Mouse (Mus musculus): Measurements from ENCODE around the gene Raver1.
A peak's percentile ranks its signal among the peaks of the same experiment; 100 is the strongest.

Gene Raver1

DNA sequence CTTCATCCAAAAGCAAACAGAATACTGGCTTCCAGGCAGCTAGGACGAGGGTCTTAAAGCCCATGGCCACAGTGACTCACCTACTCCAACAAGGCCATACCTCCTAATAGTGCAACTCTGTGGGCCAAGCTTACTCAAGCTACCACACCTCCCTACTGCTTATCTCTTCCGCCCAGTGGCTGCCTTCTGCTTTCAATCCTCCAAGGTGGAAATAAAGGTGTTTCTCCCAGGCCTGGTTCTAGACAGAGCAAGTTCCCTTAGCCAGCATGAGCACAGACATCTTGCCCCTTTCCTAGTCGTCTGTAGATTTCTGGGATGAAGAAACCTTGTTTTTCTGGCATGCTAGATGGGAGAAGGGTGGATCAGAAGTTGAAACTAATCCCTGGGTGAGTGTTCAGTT is 52.0 kb downstream of the Raver1 start:
- DNase-seq = no peak

DNA sequence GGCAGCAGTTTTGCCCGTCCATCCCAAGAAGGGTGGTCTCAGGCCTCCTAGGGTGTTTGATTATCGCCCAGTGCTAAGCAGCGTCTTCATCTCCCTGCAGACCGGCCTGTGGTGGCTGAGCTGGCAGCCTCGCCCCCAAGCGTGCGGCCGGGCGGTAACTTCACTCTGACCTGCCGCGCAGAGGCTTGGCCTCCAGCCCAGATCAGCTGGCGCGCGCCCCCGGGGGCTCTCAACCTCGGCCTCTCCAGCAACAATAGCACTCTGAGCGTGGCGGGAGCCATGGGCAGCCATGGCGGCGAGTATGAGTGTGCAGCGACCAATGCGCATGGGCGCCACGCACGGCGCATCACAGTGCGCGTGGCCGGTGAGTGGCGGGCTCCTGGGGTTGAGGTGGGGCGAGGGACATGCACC is 54.3 kb downstream of the Raver1 start:
- peak; percentile 69 to 79 for DNase-seq

- DNase-seq = peak in 1 of 2 experiments; percentile 40
Observed at GRCm38 (mm10) chr9:21036666-21037065, 55.1 kb downstream of the Raver1 start.

DNA sequence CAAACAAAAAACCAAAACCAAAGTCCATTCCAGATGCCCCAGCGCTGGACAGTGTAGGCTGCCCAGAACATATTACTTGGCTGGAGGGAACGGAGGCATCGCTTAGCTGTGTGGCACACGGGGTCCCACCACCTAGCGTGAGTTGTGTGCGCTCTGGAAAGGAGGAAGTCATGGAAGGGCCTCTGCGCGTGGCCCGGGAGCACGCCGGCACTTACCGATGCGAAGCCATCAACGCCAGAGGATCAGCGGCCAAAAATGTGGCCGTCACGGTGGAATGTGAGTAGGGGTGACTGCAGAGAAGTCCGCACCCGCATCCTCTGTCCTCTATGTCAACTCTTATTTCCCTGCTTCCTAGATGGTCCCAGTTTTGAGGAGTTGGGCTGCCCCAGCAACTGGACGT is 55.6 kb downstream of the Raver1 start:
- DNase-seq = peak in 1 of 2 experiments; percentile 29

DNA sequence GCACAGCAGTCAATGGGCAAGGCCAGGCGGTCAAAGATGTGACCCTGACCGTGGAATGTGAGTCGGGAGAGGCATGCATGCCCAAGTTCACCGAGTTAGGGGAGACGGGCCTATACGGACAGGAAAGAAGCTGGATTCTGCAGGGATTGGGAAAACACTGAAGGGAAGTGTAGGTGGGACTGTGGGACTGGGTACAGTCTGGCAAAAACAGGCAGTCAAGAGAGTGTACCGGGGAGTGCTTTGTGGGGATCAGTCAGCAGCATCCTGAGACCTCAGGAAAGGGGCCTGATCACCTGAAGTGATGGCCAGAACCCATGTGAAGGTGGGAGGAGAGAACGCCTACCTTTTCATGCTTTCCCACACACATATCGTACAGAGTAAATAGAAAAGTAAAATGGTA is 56.2 kb downstream of the Raver1 start:
- DNase-seq = no peak

GRCm38 (mm10) chr9:21034481-21035085 is 57.2 kb downstream of the Raver1 start:
- peak; percentile 57 to 62 for DNase-seq

- peak; percentile 91 to 94 for DNase-seq
Observed at GRCm38 (mm10) chr9:21033136-21033535, 58.7 kb downstream of the Raver1 start.

DNA sequence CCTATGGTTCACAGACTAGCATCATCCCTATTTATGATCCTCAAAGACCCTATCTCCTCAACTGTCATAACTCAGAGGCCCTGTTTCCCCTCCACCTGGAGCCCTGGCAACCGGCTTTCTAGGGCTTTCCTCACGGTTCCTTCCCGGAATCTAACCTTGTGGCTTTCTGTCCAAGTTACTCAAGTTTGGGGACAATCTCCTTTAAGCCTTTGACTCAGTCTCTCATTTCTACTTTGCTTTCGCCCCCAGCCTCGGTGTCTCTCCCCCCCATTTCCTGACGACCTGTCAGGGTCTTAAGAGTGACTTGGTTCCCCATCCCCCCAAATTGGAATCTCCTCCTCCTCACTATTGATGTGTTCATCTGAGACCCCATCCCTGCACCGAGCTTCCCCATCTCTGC is 59.3 kb downstream of the Raver1 start:
- DNase-seq = no peak

- peak; percentile 37 to 45 for DNase-seq
Observed at GRCm38 (mm10) chr9:21031896-21032351, 59.9 kb downstream of the Raver1 start, which contains the start of gene Icam5. Icam5 (plus strand) TSS chr9:21032073.

- DNase-seq = peak; percentile 65 to 81
Observed at GRCm38 (mm10) chr9:21031251-21031895, 60.4 kb downstream of the Raver1 start.

DNA sequence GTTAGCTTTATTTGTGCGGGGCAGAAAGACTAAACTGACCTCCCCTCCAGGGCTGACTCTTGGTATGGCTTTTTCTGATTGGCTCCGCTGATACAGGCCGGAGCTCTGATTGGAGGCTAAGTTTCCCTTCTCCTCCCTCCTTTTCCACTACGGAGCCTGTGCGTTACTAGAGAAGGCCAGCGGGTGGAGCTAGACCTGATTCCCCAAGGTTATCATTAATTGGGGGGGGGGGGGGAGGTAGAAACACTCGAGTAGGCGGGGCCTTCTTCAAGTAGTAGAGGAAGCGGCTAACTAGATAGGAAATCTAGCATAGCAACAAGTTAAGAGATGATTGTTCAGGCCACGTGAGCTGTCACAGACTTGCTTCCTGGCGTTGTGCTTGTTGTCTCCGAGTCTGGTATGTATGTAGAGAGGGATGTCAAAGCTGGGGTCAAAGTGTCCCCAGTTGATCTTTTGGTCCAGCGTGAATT is 61.0 kb downstream of the Raver1 start:
- peak; percentile 93 to 95 for DNase-seq

DNA sequence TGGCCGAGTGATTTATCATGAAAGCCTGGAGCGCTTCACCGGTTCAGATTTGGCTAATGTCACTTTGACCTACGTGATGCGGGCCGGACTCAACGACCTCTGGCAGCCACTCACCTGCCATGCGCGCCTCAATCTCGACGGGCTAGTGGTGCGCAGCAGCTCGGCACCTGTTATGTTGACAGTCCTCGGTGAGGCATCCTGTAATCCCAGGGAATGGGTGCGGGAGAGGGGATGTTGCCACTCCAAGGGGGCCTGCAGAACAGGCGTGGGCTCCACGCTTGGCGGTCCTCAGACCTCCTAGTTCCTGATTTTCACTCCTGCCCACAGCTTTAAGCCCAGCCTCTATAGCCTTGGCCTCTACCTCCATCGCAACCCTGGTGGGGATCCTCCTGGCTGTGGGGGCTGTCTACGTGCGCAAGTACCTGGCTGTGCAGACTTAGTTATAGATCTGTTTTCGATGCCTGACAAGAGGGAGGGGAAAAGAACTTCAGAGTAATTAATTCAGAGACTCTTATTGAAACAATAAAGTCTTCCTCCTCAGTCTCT is 61.7 kb downstream of the Raver1 start:
- DNase-seq = peak in 1 of 2 experiments; percentile 20

DNA sequence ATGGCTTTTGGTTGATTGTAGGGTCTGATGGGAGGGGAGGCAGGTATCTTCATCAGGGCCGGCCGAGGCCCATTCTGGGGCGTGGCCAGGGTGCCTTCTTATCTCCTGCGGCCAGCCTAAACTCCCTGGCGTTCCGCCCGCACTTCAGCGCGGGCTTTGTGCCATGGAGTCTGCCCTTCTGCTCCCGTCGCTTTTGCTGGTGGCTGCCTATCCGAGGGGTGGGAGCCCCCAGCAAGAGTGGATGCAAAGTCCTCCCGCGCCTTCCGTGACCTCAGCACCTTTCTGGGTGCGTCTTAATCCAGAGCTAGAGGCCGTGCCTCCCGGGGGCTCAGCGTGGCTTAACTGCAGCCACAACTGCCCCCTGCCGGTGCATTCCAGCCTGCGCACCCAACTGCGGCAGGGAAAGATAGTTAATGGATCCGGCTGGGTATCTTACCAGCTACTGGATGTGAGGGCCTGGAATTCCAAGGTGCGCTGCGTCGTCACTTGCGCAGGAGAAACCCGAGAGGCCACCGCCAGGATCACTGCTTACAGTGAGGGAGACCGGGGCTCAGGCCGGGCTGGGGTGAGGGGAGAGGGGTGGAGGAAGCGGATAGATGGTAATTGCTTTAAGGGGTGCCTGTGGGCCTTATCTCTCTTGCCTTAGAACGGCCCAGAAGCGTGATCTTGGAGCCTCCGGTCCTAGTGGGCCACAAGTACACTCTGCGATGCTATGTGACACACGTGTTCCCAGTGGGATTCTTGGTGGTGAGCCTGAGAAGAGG is 62.3 kb downstream of the Raver1 start, which contains the start of gene Icam4:
Gene Icam4, plus strand, starts transcription at position 83 of the 764 bp plus-strand sequence.
- DNase-seq = peak; percentile 90 to 92

DNA sequence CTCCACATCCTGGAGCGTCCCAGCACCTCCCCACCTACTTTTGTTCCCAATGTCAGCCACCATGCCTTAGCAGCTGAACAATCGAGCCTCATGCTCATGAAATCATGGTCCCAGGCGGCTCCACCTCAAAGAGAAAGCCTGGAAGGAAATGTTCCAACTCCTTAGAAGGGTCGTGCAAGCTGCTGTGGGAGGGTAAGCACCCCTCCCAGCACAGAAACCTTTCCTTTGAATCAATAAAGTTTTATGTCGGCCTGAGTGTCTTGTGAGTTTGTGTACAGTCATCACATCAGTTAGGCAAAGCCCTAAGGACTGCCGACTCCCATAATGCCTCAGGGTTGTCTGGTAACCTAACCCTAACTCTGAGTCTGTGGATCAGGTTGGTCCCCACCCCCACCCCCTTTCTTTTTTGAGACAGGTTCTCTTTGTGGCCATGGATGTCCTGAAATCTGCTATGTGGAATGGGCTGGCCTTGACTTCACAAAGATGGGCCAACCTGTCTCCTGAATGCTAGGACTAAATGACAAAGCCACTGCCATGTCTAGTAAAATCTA is 63.2 kb downstream of the Raver1 start:
- DNase-seq = no peak

DNA sequence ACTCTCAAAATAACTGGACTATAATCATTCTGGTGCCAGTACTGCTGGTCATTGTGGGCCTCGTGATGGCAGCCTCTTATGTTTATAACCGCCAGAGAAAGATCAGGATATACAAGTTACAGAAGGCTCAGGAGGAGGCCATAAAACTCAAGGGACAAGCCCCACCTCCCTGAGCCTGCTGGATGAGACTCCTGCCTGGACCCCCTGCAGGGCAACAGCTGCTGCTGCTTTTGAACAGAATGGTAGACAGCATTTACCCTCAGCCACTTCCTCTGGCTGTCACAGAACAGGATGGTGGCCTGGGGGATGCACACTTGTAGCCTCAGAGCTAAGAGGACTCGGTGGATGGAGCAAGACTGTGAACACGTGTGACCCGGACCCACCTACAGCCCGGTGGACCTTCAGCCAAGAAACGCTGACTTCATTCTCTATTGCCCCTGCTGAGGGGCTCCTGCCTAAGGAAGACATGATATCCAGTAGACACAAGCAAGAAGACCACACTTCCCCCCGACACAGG is 64.0 kb downstream of the Raver1 start:
- DNase-seq = no peak

DNA sequence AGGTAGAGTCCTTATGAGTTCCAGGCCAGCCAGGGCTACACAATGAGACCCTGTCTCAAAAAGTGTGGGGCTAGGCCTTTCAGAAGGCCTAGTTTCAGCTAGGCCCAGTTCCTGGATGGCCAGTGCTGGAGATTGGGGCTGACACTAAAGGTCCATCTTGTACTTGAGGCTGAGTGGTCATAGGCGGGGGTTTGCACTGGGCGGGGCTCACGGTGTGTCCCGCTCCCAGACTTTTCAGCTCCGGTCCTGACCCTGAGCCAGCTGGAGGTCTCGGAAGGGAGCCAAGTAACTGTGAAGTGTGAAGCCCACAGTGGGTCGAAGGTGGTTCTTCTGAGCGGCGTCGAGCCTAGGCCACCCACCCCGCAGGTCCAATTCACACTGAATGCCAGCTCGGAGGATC is 65.0 kb downstream of the Raver1 start:
- DNase-seq = no peak

GRCm38 (mm10) chr9:21025258-21025810 is 66.5 kb downstream of the Raver1 start:
- no peak for DNase-seq

Measured in kidney, postnatal 4 days (tissue).